Mouse (Mus musculus): ENCODE measurements around the gene Hsdl2. TPM values are rescaled to one million over a fixed set of nuclear protein-coding genes. Genes with fewer than 3 reads are reported as not detected.

Gene Hsdl2
- total and polyA plus RNA-seq, 3 experiments, result 1.9 to 25.0 (median 18.5) TPM

GRCm38 (mm10) chr4:59605501-59605900, 24.1 kb downstream of the Hsdl2 start:
- ATAC-seq (ENCODE audit: extremely low read depth, insufficient number of reproducible peaks, low FRiP score, poor library complexity, severe bottlenecking) (no peak), DNase-seq (ENCODE audit: low spot score) (no peak)
- TF ChIP-seq CTCF (IDR thresholded peaks at IDR 0.05; ENCODE audit: low read depth, low read length), result no peak
- TF ChIP-seq TAL1 (conservative IDR thresholded peaks at IDR 0.05; ENCODE audit: low read depth, low read length), result no peak
- no peak for TF ChIP-seq GATA2 (IDR thresholded peaks at IDR 0.05; ENCODE audit: borderline replicate concordance, low read depth, low read length)
- no peak for TF ChIP-seq POLR2AphosphoS5 (IDR thresholded peaks at IDR 0.05; ENCODE audit: insufficient replicate concordance, low read depth, low read length)
- TF ChIP-seq GATA1 (IDR thresholded peaks at IDR 0.05; ENCODE audit: borderline replicate concordance, low read length), result no peak
- H3K36me3 ChIP-seq (replicated peaks), result peaks cover 22% of the 10 kb centered on the region
- H3K9me3 ChIP-seq (replicated peaks), result no peaks in the 10 kb centered on the region
- H3K4me1 ChIP-seq (ENCODE audit: insufficient read depth, low read depth, low read length), result peaks cover 15% of the 10 kb centered on the region
- H3K27me3 ChIP-seq (ENCODE audit: insufficient read depth, low read length), result no peaks in the 10 kb centered on the region
- H3K4me3 ChIP-seq (ENCODE audit: low read depth, low read length), result no peak overlapping the region

GRCm38 (mm10) chr4:59610411-59610810, 29.0 kb downstream of the Hsdl2 start:
- H3K27me3 ChIP-seq (ENCODE audit: insufficient read depth, low read length), result no peaks in the 10 kb centered on the region
- ATAC-seq (ENCODE audit: extremely low read depth, insufficient number of reproducible peaks, low FRiP score, poor library complexity, severe bottlenecking), result no peak
- no peak overlapping the region for H3K4me3 ChIP-seq (ENCODE audit: low read depth, low read length)
- no peak for DNase-seq (ENCODE audit: low spot score)
- peaks cover 25% of the 10 kb centered on the region for H3K36me3 ChIP-seq (replicated peaks)
- H3K9me3 ChIP-seq (replicated peaks), result no peaks in the 10 kb centered on the region
- peaks cover 4% of the 10 kb centered on the region; the same call in 1 of the 2 replicates for H3K4me1 ChIP-seq (ENCODE audit: insufficient read depth, low read depth, low read length)
- TF ChIP-seq POLR2AphosphoS5 (IDR thresholded peaks at IDR 0.05; ENCODE audit: insufficient replicate concordance, low read depth, low read length) (no peak), GATA2 (IDR thresholded peaks at IDR 0.05; ENCODE audit: borderline replicate concordance, low read depth, low read length) (no peak), CTCF (IDR thresholded peaks at IDR 0.05; ENCODE audit: low read depth, low read length) (no peak), GATA1 (IDR thresholded peaks at IDR 0.05; ENCODE audit: borderline replicate concordance, low read length) (no peak), TAL1 (conservative IDR thresholded peaks at IDR 0.05; ENCODE audit: low read depth, low read length) (no peak)

- Histone ChIP-seq H3K27me3 (ENCODE audit: insufficient read depth, low read length) (no peaks in the 10 kb centered on the region), H3K4me3 (ENCODE audit: low read depth, low read length) (no peak overlapping the region), H3K4me1 (ENCODE audit: insufficient read depth, low read depth, low read length) (no peaks in the 10 kb centered on the region; the same call in 1 of the 2 replicates), H3K36me3 (replicated peaks) (peaks cover 23% of the 10 kb centered on the region), H3K9me3 (replicated peaks) (no peaks in the 10 kb centered on the region)
- DNase-seq (ENCODE audit: low spot score) (no peak), ATAC-seq (ENCODE audit: extremely low read depth, insufficient number of reproducible peaks, low FRiP score, poor library complexity, severe bottlenecking) (peak; percentile 15)
- no peak for TF ChIP-seq GATA1 (IDR thresholded peaks at IDR 0.05; ENCODE audit: borderline replicate concordance, low read length)
- TF ChIP-seq CTCF (IDR thresholded peaks at IDR 0.05; ENCODE audit: low read depth, low read length), result 0 out of 2 replicates have a peak, but pooled peaks have one; percentile 9
- TF ChIP-seq GATA2 (IDR thresholded peaks at IDR 0.05; ENCODE audit: borderline replicate concordance, low read depth, low read length), result no peak
- no peak for TF ChIP-seq POLR2AphosphoS5 (IDR thresholded peaks at IDR 0.05; ENCODE audit: insufficient replicate concordance, low read depth, low read length)
- TF ChIP-seq TAL1 (conservative IDR thresholded peaks at IDR 0.05; ENCODE audit: low read depth, low read length), result no peak
Observed at GRCm38 (mm10) chr4:59614986-59615385, 33.6 kb downstream of the Hsdl2 start.

- TF ChIP-seq TAL1 (conservative IDR thresholded peaks at IDR 0.05; ENCODE audit: low read depth, low read length) (no peak), POLR2AphosphoS5 (IDR thresholded peaks at IDR 0.05; ENCODE audit: insufficient replicate concordance, low read depth, low read length) (no peak), GATA2 (IDR thresholded peaks at IDR 0.05; ENCODE audit: borderline replicate concordance, low read depth, low read length) (no peak), CTCF (IDR thresholded peaks at IDR 0.05; ENCODE audit: low read depth, low read length) (no peak), GATA1 (IDR thresholded peaks at IDR 0.05; ENCODE audit: borderline replicate concordance, low read length) (no peak)
- no peaks in the 10 kb centered on the region; the same call in 1 of the 2 replicates for H3K4me1 ChIP-seq (ENCODE audit: insufficient read depth, low read depth, low read length)
- peaks cover 7% of the 10 kb centered on the region for H3K36me3 ChIP-seq (replicated peaks)
- no peaks in the 10 kb centered on the region for H3K9me3 ChIP-seq (replicated peaks)
- H3K4me3 ChIP-seq (ENCODE audit: low read depth, low read length), result no peak overlapping the region
- H3K27me3 ChIP-seq (ENCODE audit: insufficient read depth, low read length), result no peaks in the 10 kb centered on the region
- DNase-seq (ENCODE audit: low spot score) (no peak), ATAC-seq (ENCODE audit: extremely low read depth, insufficient number of reproducible peaks, low FRiP score, poor library complexity, severe bottlenecking) (no peak)
Observed at GRCm38 (mm10) chr4:59619611-59620245, 38.4 kb downstream of the Hsdl2 start.

GRCm38 (mm10) chr4:59625676-59625997, 44.3 kb downstream of the Hsdl2 start:
- no peak for ATAC-seq (ENCODE audit: extremely low read depth, insufficient number of reproducible peaks, low FRiP score, poor library complexity, severe bottlenecking)
- peaks cover 2% of the 10 kb centered on the region for H3K36me3 ChIP-seq (replicated peaks)

GRCm38 (mm10) chr4:59625998-59626910, 44.9 kb downstream of the Hsdl2 start, which contains the start of gene E130308A19Rik:
Gene E130308A19Rik, plus strand, starts transcription at chr4:59626211.
- no peak for TF ChIP-seq CTCF (IDR thresholded peaks at IDR 0.05; ENCODE audit: low read depth, low read length)
- no peak for TF ChIP-seq GATA2 (IDR thresholded peaks at IDR 0.05; ENCODE audit: borderline replicate concordance, low read depth, low read length)
- TF ChIP-seq TAL1 (conservative IDR thresholded peaks at IDR 0.05; ENCODE audit: low read depth, low read length), result no peak
- no peak for TF ChIP-seq GATA1 (IDR thresholded peaks at IDR 0.05; ENCODE audit: borderline replicate concordance, low read length)
- TF ChIP-seq POLR2AphosphoS5 (IDR thresholded peaks at IDR 0.05; ENCODE audit: insufficient replicate concordance, low read depth, low read length), result no peak
- ATAC-seq (ENCODE audit: extremely low read depth, insufficient number of reproducible peaks, low FRiP score, poor library complexity, severe bottlenecking), result peak; percentile 63

More at GRCm38 (mm10) chr4:59625676-59625997, 44.3 kb downstream of the Hsdl2 start:
- TF ChIP-seq GATA2 (IDR thresholded peaks at IDR 0.05; ENCODE audit: borderline replicate concordance, low read depth, low read length), result no peak
- no peak for TF ChIP-seq POLR2AphosphoS5 (IDR thresholded peaks at IDR 0.05; ENCODE audit: insufficient replicate concordance, low read depth, low read length)
- TF ChIP-seq TAL1 (conservative IDR thresholded peaks at IDR 0.05; ENCODE audit: low read depth, low read length), result no peak
- TF ChIP-seq CTCF (IDR thresholded peaks at IDR 0.05; ENCODE audit: low read depth, low read length), result no peak
- no peak for TF ChIP-seq GATA1 (IDR thresholded peaks at IDR 0.05; ENCODE audit: borderline replicate concordance, low read length)
- Histone ChIP-seq H3K4me3 (ENCODE audit: low read depth, low read length) (peak overlapping the region; percentile 95), H3K27me3 (ENCODE audit: insufficient read depth, low read length) (no peaks in the 10 kb centered on the region), H3K9me3 (replicated peaks) (no peaks in the 10 kb centered on the region), H3K4me1 (ENCODE audit: insufficient read depth, low read depth, low read length) (peaks cover 24% of the 10 kb centered on the region)
- no peak for DNase-seq (ENCODE audit: low spot score)

More at GRCm38 (mm10) chr4:59625998-59626910, 44.9 kb downstream of the Hsdl2 start, which contains the start of gene E130308A19Rik:
- peaks cover 6% of the 10 kb centered on the region for H3K36me3 ChIP-seq (replicated peaks)
- no peaks in the 10 kb centered on the region for H3K9me3 ChIP-seq (replicated peaks)
- peak within 1 kb of the TSS; percentile 95 for H3K4me3 ChIP-seq (ENCODE audit: low read depth, low read length)
- no peaks in the 10 kb centered on the region for H3K27me3 ChIP-seq (ENCODE audit: insufficient read depth, low read length)
- DNase-seq (ENCODE audit: low spot score), result peak; percentile 78
- H3K4me1 ChIP-seq (ENCODE audit: insufficient read depth, low read depth, low read length), result peaks cover 30% of the 10 kb centered on the region
